Mouse (Mus musculus) kidney, embryonic 14.5 days (tissue): ENCODE data around the gene Parp4. TPM values are rescaled to one million over a fixed set of nuclear protein-coding genes. Genes with fewer than 3 reads are reported as not detected.

Source experiments
- ATAC-seq: fragments of 200-750 bp; cut with Nextera tagmentation; 2 replicates; pipeline ENCODE4 v1.8.0; 2017; ENCODE audit warnings: moderate number of reproducible peaks, mild to moderate bottlenecking, moderate TSS enrichment, moderate library complexity; ENCODE audit not compliant: low FRiP score, low TSS enrichment
- H3K27ac ChIP-seq: fragments of 300-500 bp; sonication (generic); 2 replicates; pipeline ENCODE4 v1.5.1; 2014; ENCODE audit warnings: low read depth, mild to moderate bottlenecking, low read length, moderate library complexity, mixed read lengths
- H3K27me3 ChIP-seq: fragments of 300-500 bp; sonication (generic); 2 replicates; pipeline ENCODE4 v1.6.1; 2014; ENCODE audit warnings: mild to moderate bottlenecking, low read length; ENCODE audit not compliant: control insufficient read depth, insufficient read depth
- H3K36me3 ChIP-seq: fragments of 300-500 bp; sonication (generic); 2 replicates; pipeline ENCODE4 v1.6.1; 2014; ENCODE audit warnings: low read length, mixed read lengths; ENCODE audit not compliant: control insufficient read depth, insufficient read depth
- H3K4me1 ChIP-seq: fragments of 300-500 bp; sonication (generic); 2 replicates; pipeline ENCODE4 v1.6.1; 2014; ENCODE audit warnings: low read length, mixed read lengths; ENCODE audit not compliant: control insufficient read depth, insufficient read depth
- H3K4me2 ChIP-seq: fragments of 300-500 bp; sonication (generic); replicated peaks from 2 replicates; pipeline ENCODE4 v1.6.1; 2014; ENCODE audit warnings: low read depth, mild to moderate bottlenecking, low read length
- H3K4me3 ChIP-seq: fragments of 300-500 bp; sonication (generic); 2 replicates; pipeline ENCODE4 v1.5.1; 2014; ENCODE audit warnings: mild to moderate bottlenecking, low read length
- H3K9ac ChIP-seq: fragments of 300-500 bp; sonication (generic); 2 replicates; pipeline ENCODE4 v1.6.1; 2014; ENCODE audit warnings: low read depth, mild to moderate bottlenecking, low read length, moderate library complexity
- H3K9me3 ChIP-seq: fragments of 300-500 bp; sonication (generic); 2 replicates; pipeline ENCODE4 v1.6.1; 2016; ENCODE audit warnings: low read length; ENCODE audit not compliant: control insufficient read depth
- WGBS: fragments of 180-500 bp; shearing (Covaris S2); extraction: QIAGEN DNeasy Blood & Tissue Kit; methylation state at CpG from one replicate; pipeline ENCODE4 v1.1.7; 2014; 5-methylcytosine and 5-hydroxymethylcytosine counted together
- polyA plus RNA-seq: library from polyadenylated mRNA; unstranded; fragments of >200 nt; fragmentation: Nextera tagmentation; extraction: Ambion mirVana; gene quantifications from 2 replicates; pipeline ENCODE4 v1.2.1, GENCODE M21; 2014

Parp4 gene
- polyA plus RNA-seq, 1 experiment from 2014 or later, result 5.7 TPM

DNA sequence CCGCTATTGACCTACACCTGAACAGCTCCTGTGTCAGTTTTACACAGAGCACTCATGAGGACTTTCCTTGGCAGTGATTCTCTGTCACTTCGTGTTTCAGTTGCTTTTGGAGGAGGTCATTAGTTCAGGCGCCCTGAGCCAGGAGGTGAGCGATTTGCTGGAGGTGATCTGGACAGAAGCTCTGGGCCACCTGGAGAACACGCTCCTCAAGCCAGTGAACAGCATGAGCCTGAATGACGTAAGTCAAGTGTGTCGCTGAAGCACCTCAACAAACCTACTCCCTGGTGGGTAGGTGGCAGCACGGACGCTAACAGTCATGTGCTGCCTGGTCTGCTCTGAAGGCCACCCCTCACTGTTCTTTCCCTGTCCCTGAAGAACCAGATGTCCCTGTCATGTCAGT, 16.8 kb downstream of the Parp4 start:
- 91% methylated on average over 9 of the region's 9 CpGs for WGBS
- Histone ChIP-seq H3K4me2 (no peak overlapping the region), H3K4me3 (no peak overlapping the region), H3K4me1 (no peaks in the 10 kb centered on the region), H3K9me3 (no peaks in the 10 kb centered on the region), H3K27ac (no peak overlapping the region), H3K36me3 (peaks cover 12% of the 10 kb centered on the region; the same call in 1 of the 2 replicates), H3K9ac (no peak overlapping the region), H3K27me3 (no peaks in the 10 kb centered on the region)
- no peak for ATAC-seq

DNA sequence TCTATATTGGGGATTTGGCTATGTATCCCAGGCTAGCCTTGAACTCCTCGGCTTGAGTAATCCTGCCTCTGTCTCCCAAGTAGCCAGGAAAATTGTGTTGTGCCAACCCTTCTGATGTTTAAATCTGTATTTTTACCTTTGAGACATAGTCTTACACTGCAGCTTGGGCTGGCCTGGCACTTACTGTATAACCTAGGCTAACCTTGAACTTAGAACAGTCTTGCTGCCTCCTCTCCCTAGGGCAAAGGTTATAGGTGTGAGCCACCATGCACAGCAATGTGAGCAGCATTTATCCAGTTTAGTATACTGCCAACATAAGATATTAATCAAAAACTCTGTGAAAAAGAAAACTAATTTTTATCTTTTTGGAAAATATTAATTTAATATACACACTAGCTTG, 19.4 kb downstream of the Parp4 start:
- Histone ChIP-seq H3K27ac (no peak overlapping the region), H3K9me3 (no peaks in the 10 kb centered on the region), H3K4me2 (no peak overlapping the region), H3K36me3 (peaks cover 12% of the 10 kb centered on the region; the same call in 1 of the 2 replicates), H3K4me1 (no peaks in the 10 kb centered on the region), H3K27me3 (no peaks in the 10 kb centered on the region), H3K4me3 (no peak overlapping the region), H3K9ac (no peak overlapping the region)
- ATAC-seq, result no peak
- 95% methylated on average over 1 of the region's 1 CpGs for WGBS

DNA sequence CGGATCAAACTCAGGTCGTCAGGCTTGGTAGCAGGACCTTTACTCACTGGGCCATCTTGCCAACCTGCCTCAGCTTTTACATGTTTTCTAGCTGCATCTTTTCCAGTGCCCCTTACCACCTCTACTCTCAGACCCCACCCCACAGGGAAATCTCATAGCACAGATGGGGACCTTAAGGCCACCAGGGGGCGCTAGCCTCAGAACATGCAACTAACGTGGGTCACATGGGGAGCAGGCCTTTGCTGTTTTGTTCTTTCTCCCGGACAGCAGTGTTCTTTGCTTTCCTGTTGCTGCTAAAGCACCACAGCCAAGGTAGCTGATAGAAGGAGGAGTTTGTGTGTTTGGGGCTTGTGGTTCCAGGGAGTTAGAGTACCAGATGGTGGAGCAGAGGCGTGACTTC, 23.3 kb downstream of the Parp4 start:
- Histone ChIP-seq H3K9me3 (no peaks in the 10 kb centered on the region), H3K27ac (no peak overlapping the region), H3K4me1 (no peaks in the 10 kb centered on the region), H3K4me2 (no peak overlapping the region), H3K27me3 (no peaks in the 10 kb centered on the region), H3K4me3 (no peak overlapping the region), H3K9ac (no peak overlapping the region), H3K36me3 (peaks cover 6% of the 10 kb centered on the region; the same call in 1 of the 2 replicates)
- no peak for ATAC-seq
- 40% methylated on average over 6 of the region's 6 CpGs for WGBS

DNA sequence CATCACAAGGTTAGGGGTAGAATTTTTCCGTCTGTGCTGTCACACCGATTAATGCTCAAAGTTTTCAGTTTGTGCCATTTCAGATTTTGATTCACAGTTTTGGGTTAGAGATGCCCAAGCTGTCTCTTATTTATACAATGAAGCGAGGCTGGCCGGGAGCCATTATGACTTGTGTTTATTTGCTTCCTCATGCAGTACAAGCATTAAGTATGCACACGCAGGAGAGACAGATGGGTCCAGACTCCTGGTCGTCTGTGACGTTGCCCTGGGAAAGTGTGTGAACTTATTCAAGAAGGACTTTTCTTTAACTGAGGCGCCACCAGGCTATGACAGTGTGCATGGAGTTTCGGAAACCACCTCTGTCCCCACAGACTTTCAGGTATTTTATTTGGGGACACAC, 26.6 kb downstream of the Parp4 start:
- H3K27me3 ChIP-seq, result no peaks in the 10 kb centered on the region
- no peak overlapping the region for H3K27ac ChIP-seq
- ATAC-seq, result no peak
- no peak overlapping the region for H3K4me3 ChIP-seq
- H3K4me1 ChIP-seq, result no peaks in the 10 kb centered on the region
- H3K9ac ChIP-seq, result no peak overlapping the region
- no peak overlapping the region for H3K4me2 ChIP-seq
- no peaks in the 10 kb centered on the region for H3K36me3 ChIP-seq
- no peaks in the 10 kb centered on the region for H3K9me3 ChIP-seq
- WGBS, result 86% methylated on average over 9 of the region's 9 CpGs

DNA sequence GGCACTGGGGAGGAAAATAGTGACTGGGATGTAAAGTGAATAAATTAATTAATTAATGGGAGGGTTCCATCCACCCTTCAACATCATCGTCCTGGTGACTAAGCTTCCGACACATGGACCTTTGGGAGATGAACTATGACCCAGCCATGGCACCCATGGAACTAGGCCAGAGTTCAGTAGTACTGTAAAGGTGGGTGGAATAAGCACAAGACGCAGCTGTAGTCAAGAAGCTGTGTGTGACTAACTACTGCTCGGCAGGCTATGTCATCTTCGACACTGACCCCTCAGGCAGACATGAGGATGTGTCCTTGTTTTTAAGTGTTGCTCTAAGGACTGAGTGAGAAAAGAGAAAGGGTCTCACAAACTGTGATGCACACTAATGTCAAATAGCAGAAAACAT, 29.0 kb downstream of the Parp4 start:
- Histone ChIP-seq H3K4me2 (no peak overlapping the region), H3K27ac (no peak overlapping the region), H3K9me3 (no peaks in the 10 kb centered on the region), H3K36me3 (no peaks in the 10 kb centered on the region), H3K27me3 (no peaks in the 10 kb centered on the region), H3K4me3 (no peak overlapping the region), H3K9ac (no peak overlapping the region), H3K4me1 (no peaks in the 10 kb centered on the region)
- 86% methylated on average over 5 of the region's 5 CpGs for WGBS
- no peak for ATAC-seq

DNA sequence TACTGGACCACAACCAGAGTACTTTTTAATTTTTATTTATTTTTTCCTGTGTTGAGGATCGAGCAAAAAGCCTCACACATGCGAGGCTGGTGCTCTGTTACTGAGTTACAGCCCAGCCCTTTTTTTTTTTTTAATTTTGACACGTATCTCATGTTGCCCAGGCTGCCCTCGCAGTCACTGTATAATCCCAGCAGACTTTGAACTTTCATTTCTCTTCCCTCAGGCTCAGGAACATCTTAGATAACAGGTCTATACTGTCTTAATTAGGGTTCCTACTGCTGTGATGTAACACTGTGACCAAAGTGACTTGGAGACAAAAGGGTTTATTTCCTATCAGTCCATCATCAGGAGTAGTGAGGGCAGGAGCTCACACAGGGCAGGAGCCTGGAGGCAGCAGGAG, 29.7 kb downstream of the Parp4 start:
- no peak overlapping the region for H3K27ac ChIP-seq
- no peak overlapping the region for H3K4me3 ChIP-seq
- no peaks in the 10 kb centered on the region for H3K9me3 ChIP-seq
- no peak overlapping the region for H3K9ac ChIP-seq
- ATAC-seq, result no peak
- no peak overlapping the region for H3K4me2 ChIP-seq
- H3K27me3 ChIP-seq, result no peaks in the 10 kb centered on the region
- no peaks in the 10 kb centered on the region for H3K4me1 ChIP-seq
- 86% methylated on average over 4 of the region's 4 CpGs for WGBS
- H3K36me3 ChIP-seq, result no peaks in the 10 kb centered on the region

DNA sequence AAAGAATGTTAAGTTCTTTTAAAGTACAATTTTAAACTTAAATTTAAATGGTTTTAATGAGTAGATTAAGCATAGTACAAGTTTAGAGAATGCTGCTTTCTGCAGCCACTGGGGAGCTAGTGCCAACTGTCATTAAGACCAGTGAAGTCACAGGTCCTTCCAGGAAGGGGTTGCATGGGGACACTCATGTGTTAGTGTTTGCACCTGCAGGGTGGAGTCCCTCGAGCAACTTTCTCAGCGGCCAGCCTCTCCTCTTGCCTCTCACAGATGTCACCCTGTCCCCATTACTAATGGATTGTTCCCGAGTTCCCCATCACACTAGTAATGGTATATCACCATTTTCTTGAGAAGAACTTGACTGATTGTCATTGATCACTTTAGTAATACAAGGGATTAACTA, 37.8 kb downstream of the Parp4 start:
- no peaks in the 10 kb centered on the region for H3K9me3 ChIP-seq
- no peaks in the 10 kb centered on the region for H3K4me1 ChIP-seq
- no peak overlapping the region for H3K9ac ChIP-seq
- no peaks in the 10 kb centered on the region for H3K27me3 ChIP-seq
- no peak for ATAC-seq
- no peaks in the 10 kb centered on the region for H3K36me3 ChIP-seq
- WGBS, result 89% methylated on average over 3 of the region's 3 CpGs
- no peak overlapping the region for H3K4me2 ChIP-seq
- no peak overlapping the region for H3K4me3 ChIP-seq
- H3K27ac ChIP-seq, result no peak overlapping the region

DNA sequence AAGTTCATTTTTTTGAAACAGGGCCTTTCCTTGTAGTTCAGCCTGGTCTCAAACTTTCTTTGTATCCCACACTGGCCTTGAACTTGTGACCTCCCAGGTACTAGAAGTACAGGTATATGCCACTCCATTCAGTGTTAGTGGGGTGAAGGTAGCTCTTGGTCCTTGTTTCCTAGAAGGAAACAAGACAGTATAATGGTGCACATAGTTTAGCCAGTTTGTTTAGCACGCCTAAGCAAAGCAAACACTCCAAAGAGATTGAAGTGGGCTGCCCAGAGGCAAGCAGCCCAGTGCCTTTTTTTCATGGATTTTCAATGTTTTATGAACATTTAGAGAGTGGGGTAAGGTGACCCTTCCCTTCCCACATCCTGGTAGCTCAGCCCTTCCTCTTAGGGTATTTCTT, 42.1 kb downstream of the Parp4 start:
- 79% methylated on average over 1 of the region's 1 CpGs for WGBS
- no peak for ATAC-seq
- Histone ChIP-seq H3K27me3 (no peaks in the 10 kb centered on the region), H3K4me3 (no peak overlapping the region), H3K4me2 (no peak overlapping the region), H3K9me3 (no peaks in the 10 kb centered on the region), H3K36me3 (no peaks in the 10 kb centered on the region), H3K9ac (no peak overlapping the region), H3K27ac (no peak overlapping the region), H3K4me1 (no peaks in the 10 kb centered on the region)

DNA sequence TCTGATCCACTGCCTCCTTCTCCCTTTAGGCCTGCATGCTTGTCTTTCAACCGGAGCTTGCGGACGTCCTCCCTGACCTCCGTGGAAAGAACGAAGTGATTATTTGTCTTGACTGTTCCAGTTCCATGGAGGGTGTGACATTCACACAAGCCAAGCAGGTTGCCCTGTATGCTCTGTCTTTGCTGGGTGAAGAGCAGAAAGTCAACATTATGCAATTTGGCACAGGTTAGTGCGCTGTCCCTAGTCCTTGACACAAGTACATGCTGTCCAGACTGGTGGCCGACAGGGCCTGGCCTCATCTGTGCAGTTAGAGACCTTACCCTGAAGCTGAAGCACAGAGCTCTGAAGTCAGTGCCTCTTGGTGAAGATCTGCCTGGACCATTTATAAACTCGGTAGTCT, 45.0 kb downstream of the Parp4 start:
- WGBS, result 84% methylated on average over 8 of the region's 8 CpGs

DNA sequence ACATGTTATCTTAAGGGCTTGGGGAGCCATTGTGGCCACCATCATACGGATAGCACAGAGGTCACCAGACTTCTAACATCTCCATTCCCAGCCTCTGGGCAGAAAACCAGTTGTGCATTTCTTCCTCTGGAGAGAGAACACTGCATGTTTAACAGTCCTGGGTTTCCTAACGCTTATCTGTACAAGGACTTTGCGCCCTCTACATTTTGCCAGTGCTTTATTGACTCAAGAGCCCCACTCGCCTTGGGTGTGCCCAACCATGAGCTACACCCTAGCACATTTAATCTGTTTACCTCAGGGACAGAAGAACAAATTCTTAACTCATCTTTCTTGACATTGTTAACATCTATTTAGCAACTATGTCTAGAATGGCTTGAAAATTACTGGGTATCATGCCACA, 50.8 kb downstream of the Parp4 start:
- Histone ChIP-seq H3K27me3 (no peaks in the 10 kb centered on the region), H3K4me3 (no peak overlapping the region), H3K4me2 (no peak overlapping the region), H3K36me3 (no peaks in the 10 kb centered on the region), H3K9me3 (no peaks in the 10 kb centered on the region), H3K27ac (no peak overlapping the region), H3K9ac (no peak overlapping the region), H3K4me1 (no peaks in the 10 kb centered on the region)
- ATAC-seq, result no peak
- WGBS, result 89% methylated on average over 4 of the region's 4 CpGs

More for the DNA sequence above, 45.0 kb downstream of the Parp4 start:
- H3K4me2 ChIP-seq, result no peak overlapping the region
- ATAC-seq, result no peak
- H3K4me1 ChIP-seq, result no peaks in the 10 kb centered on the region
- H3K9ac ChIP-seq, result no peak overlapping the region
- H3K4me3 ChIP-seq, result no peak overlapping the region
- H3K27me3 ChIP-seq, result no peaks in the 10 kb centered on the region
- H3K36me3 ChIP-seq, result no peaks in the 10 kb centered on the region
- no peak overlapping the region for H3K27ac ChIP-seq
- H3K9me3 ChIP-seq, result no peaks in the 10 kb centered on the region
